In genomic region chr12:53252572-53253422, GRCm38 (mm10) we compare ENCODE assay signal across 8 mouse cellular contexts. TPM values are rescaled to one million over a fixed set of nuclear protein-coding genes. Genes with fewer than 3 reads are reported as not detected.
A peak's percentile ranks its signal among the peaks of the same experiment; 100 is the strongest.
DNase-seq lines count a peak whose midpoint lies in the region; ATAC-seq and TF ChIP-seq lines count a peak whose summit lies in the region.

No protein-coding gene starts in this region.

- under 1% methylated on average over 113 of the region's 115 CpGs for WGBS in lung, adult 2 months
- WGBS in forebrain, embryonic 11.5 days: under 1% methylated on average over 85 of the region's 115 CpGs
- WGBS in hindbrain, embryonic 15.5 days: 1% methylated on average over 51 of the region's 115 CpGs
- WGBS in liver, embryonic 11.5 days: under 1% methylated on average over 73 of the region's 115 CpGs
- WGBS in olfactory bulb, adult 2 months: 4% methylated on average over 109 of the region's 115 CpGs

- no peak for DNase-seq in lung, adult 2 months
- DNase-seq in lung, postnatal 25 days (ENCODE audit: low spot score): no peak
- peak; percentile 51 to 64 for DNase-seq in adrenal gland, postnatal 36 days
- peak; percentile 79 for DNase-seq in forebrain, embryonic 11.5 days (ENCODE audit: low spot score)
- DNase-seq in liver, embryonic 11.5 days (ENCODE audit: low spot score): peak; percentile 63
- DNase-seq in thymus, postnatal 14 days: no peak

- H3K36me3 ChIP-seq in forebrain, embryonic 11.5 days (ENCODE audit: control insufficient read depth, insufficient read depth, low read length): no peaks in the 10 kb centered on the region
- H3K36me3 ChIP-seq in hindbrain, embryonic 15.5 days: no peaks in the 10 kb centered on the region
- no peaks in the 10 kb centered on the region for H3K36me3 ChIP-seq in liver, embryonic 11.5 days (ENCODE audit: control insufficient read depth, insufficient read depth, low read length)

- no peak; the same call in 1 of the 2 replicates for ATAC-seq in forebrain, embryonic 11.5 days (replicated peaks; ENCODE audit: low FRiP score)
- ATAC-seq in hindbrain, embryonic 15.5 days (ENCODE audit: low FRiP score, low read depth): peak; percentile 54
- ATAC-seq in liver, embryonic 11.5 days (replicated peaks; ENCODE audit: low FRiP score): peak; percentile 52

- H3K27ac ChIP-seq in forebrain, embryonic 11.5 days (ENCODE audit: low read depth, low read length): peak overlapping the region; percentile 99
- peak overlapping the region; percentile 92 for H3K27ac ChIP-seq in hindbrain, embryonic 15.5 days (replicated peaks)
- H3K27ac ChIP-seq in liver, embryonic 11.5 days (ENCODE audit: low read depth, low read length): peak overlapping the region; percentile 61
- H3K27ac ChIP-seq in olfactory bulb, adult 2 months (ENCODE audit: insufficient read depth, low read depth, low read length): no peak overlapping the region; the same call in 1 of the 2 replicates

- no peaks in the 10 kb centered on the region for H3K4me1 ChIP-seq in lung, adult 2 months (ENCODE audit: control insufficient read depth, insufficient read depth, low read length)
- peaks cover 10% of the 10 kb centered on the region; the same call in 1 of the 2 replicates for H3K4me1 ChIP-seq in forebrain, embryonic 11.5 days (replicated peaks; ENCODE audit: control insufficient read depth, insufficient read depth, low read length)
- peaks cover 38% of the 10 kb centered on the region for H3K4me1 ChIP-seq in hindbrain, embryonic 15.5 days (replicated peaks)
- no peaks in the 10 kb centered on the region for H3K4me1 ChIP-seq in liver, embryonic 11.5 days (replicated peaks; ENCODE audit: control insufficient read depth, insufficient read depth, low read length)
- H3K4me1 ChIP-seq in olfactory bulb, adult 2 months (ENCODE audit: control insufficient read depth, insufficient read depth, low read length): peaks cover 11% of the 10 kb centered on the region

- H3K4me2 ChIP-seq in forebrain, embryonic 11.5 days (ENCODE audit: low read depth, low read length, severe bottlenecking): peak overlapping the region; percentile 54
- H3K4me2 ChIP-seq in hindbrain, embryonic 15.5 days: peak overlapping the region; percentile 80
- H3K4me2 ChIP-seq in liver, embryonic 11.5 days: peak overlapping the region; percentile 81

- TF ChIP-seq POLR2A in lung, adult 2 months (IDR thresholded peaks at IDR 0.05; ENCODE audit: borderline replicate concordance, extremely low read depth, low read depth, low read length): no peak
- no peak for TF ChIP-seq POLR2A in olfactory bulb, adult 2 months (IDR thresholded peaks at IDR 0.05; ENCODE audit: insufficient read depth, low read depth, low read length)

- H3K4me3 ChIP-seq in lung, adult 2 months (replicated peaks; ENCODE audit: extremely low read depth, low read depth, low read length): peak overlapping the region; percentile 54
- peak overlapping the region; percentile 85 for H3K4me3 ChIP-seq in forebrain, embryonic 11.5 days (ENCODE audit: low read depth, low read length)
- peak overlapping the region; percentile 75 for H3K4me3 ChIP-seq in hindbrain, embryonic 15.5 days
- peak overlapping the region; percentile 71 for H3K4me3 ChIP-seq in liver, embryonic 11.5 days (ENCODE audit: low read depth, low read length)
- peak overlapping the region; percentile 63 for H3K4me3 ChIP-seq in olfactory bulb, adult 2 months (ENCODE audit: insufficient read depth, low read depth, low read length)

- TF ChIP-seq CTCF in lung, adult 2 months (IDR thresholded peaks at IDR 0.05; ENCODE audit: insufficient read depth, low read length): no peak
- no peak for TF ChIP-seq CTCF in olfactory bulb, adult 2 months (IDR thresholded peaks at IDR 0.05; ENCODE audit: insufficient read depth, low read depth, low read length)

- no peaks in the 10 kb centered on the region for H3K27me3 ChIP-seq in forebrain, embryonic 11.5 days (ENCODE audit: control insufficient read depth, insufficient read depth, low read length)
- no peaks in the 10 kb centered on the region for H3K27me3 ChIP-seq in hindbrain, embryonic 15.5 days
- peaks cover 75% of the 10 kb centered on the region for H3K27me3 ChIP-seq in liver, embryonic 11.5 days (replicated peaks; ENCODE audit: control insufficient read depth, insufficient read depth, low read length)

- peak overlapping the region; percentile 99 for H3K9ac ChIP-seq in forebrain, embryonic 11.5 days (ENCODE audit: low read length)
- peak overlapping the region; percentile 93 for H3K9ac ChIP-seq in hindbrain, embryonic 15.5 days
- H3K9ac ChIP-seq in liver, embryonic 11.5 days (ENCODE audit: low read depth, low read length): peak overlapping the region; percentile 70

- no peaks in the 10 kb centered on the region for H3K9me3 ChIP-seq in forebrain, embryonic 11.5 days (ENCODE audit: control insufficient read depth, low read length)
- no peaks in the 10 kb centered on the region for H3K9me3 ChIP-seq in hindbrain, embryonic 15.5 days
- H3K9me3 ChIP-seq in liver, embryonic 11.5 days (ENCODE audit: control insufficient read depth, low read length): no peaks in the 10 kb centered on the region

RNA-seq across cellular contexts. Expression of gene Npas3, which starts 4.3 kb away (rescaled TPM):
- polyA plus RNA-seq in lung, adult 2 months (2012; rRNA removed): 0.05 and 0.15 TPM in 2 replicates
- 1 to 10 TPM; 1.3 to 2.8 TPM for total RNA-seq in adrenal gland, postnatal 36 days (2021)
- polyA plus RNA-seq in forebrain, embryonic 11.5 days (2014; fragmentation: Nextera tagmentation; extraction: Ambion mirVana): 20.8 and 22.5 TPM in 2 replicates
- 24.9 and 27.1 TPM in 2 replicates for polyA plus RNA-seq in hindbrain, embryonic 15.5 days (2015; fragmentation: Nextera tagmentation; extraction: Ambion mirVana)
- 2.0 and 2.6 TPM in 2 replicates for polyA plus RNA-seq in liver, embryonic 11.5 days (2014; fragmentation: Nextera tagmentation; extraction: Ambion mirVana)
- polyA plus RNA-seq in olfactory bulb, adult 2 months (2012; ENCODE audit: insufficient read depth, insufficient read length, low replicate concordance, missing spikeins): not detected in 2 replicates

Comparison
In these comparisons a context has a peak if more than half of its experiments do, and no peak if none do; other contexts are left out.
1. DNase-seq: peak in adrenal gland, postnatal 36 days (2 of 2), forebrain, embryonic 11.5 days (single experiment) and liver, embryonic 11.5 days (single experiment); none in lung, adult 2 months (single experiment), lung, postnatal 25 days (single experiment) and thymus, postnatal 14 days (single experiment).
2. Peak in every context shown above with its lines, with median percentiles within 50 percentile points of each other: H3K4me3 ChIP-seq, H3K4me2 ChIP-seq and H3K9ac ChIP-seq.